Mouse (Mus musculus) kidney, adult 11 months (tissue): ENCODE measurements around the gene Thap2.
A peak's percentile ranks its signal among the peaks of the same experiment; 100 is the strongest.

ENCODE experiments used
- DNase-seq: peaks from one replicate; pipeline ENCODE4 v3.0.0; 2022

Gene Thap2

GRCm38 (mm10) chr10:115350810-115351397 is 33.3 kb downstream of the Thap2 start:
- no peak for DNase-seq

DNA sequence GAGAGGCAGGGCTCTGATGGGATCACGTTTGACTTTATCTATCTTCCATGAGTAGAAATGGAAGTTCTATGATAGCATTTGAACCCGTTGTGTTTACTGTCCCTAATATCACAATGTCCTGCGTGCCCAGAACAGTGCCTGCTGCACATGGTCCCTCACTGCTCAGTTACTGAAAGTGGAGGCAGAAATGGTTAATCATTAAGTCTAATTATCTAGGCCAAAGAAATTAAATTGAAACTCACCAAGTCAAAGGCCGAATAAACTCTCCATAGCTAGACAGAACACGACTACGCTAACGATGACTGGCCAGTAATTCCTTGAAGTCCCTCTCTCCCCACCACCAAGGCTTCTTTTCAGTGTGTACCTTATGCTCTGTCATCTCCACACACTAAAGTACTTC is 34.7 kb downstream of the Thap2 start:
- peak; percentile 49 for DNase-seq

GRCm38 (mm10) chr10:115349029-115349428 is 35.2 kb downstream of the Thap2 start:
- peak; percentile 38 for DNase-seq

- DNase-seq, result no peak
Measured at GRCm38 (mm10) chr10:115348131-115348530, 36.1 kb downstream of the Thap2 start.

GRCm38 (mm10) chr10:115346444-115346843 is 37.8 kb downstream of the Thap2 start:
- DNase-seq, result no peak

- no peak for DNase-seq
Measured at GRCm38 (mm10) chr10:115342771-115343425, 41.3 kb downstream of the Thap2 start.

DNA sequence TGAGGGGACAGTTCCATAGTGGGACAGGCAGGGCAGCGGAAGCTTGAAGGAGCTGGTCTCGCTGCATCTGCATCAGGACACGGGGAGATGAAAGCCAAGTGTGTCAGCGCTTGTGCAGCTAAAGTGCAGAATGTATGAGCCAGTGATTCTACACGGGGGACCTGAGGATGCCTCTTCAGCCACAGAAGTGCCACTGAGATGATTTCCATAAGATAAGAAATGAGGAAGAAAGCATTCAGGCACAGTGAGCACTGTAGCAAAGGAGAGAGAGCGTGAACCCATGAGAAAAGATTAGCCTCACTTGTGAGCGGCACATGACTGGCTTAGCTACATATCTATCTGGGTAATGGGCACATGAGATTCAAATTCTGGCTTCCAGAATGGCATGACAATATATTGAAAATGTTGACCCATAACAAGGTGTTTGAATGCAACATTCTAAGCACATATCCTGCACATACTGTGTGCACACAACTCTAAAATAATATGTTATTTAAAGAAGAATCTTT is 44.4 kb downstream of the Thap2 start:
- no peak for DNase-seq

DNA sequence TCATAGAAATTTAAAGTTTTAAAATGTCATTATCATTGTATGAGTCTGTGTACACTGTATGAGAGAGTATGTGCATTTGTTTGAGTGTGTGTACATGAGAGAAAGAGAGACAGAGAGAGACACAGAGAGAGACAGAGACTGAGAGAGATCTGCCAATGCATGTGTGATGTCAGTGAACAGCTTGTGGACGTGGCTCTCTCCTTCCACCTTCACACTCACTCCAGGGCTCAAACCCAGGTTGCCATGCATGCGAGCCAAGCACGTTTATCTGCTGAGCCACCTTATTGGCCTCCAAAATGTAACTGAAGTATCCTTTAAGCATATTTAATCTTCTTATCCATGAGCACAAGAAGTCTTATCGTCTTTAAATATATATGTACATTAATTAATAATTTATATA is 47.3 kb downstream of the Thap2 start:
- DNase-seq, result no peak

GRCm38 (mm10) chr10:115333528-115333927 is 50.7 kb downstream of the Thap2 start:
- no peak for DNase-seq

- DNase-seq, result no peak
Measured at GRCm38 (mm10) chr10:115332997-115333396, 51.2 kb downstream of the Thap2 start.

- DNase-seq, result no peak
Measured at GRCm38 (mm10) chr10:115332420-115332952, 51.8 kb downstream of the Thap2 start.

GRCm38 (mm10) chr10:115329010-115329530 is 55.2 kb downstream of the Thap2 start:
- DNase-seq, result no peak

DNA sequence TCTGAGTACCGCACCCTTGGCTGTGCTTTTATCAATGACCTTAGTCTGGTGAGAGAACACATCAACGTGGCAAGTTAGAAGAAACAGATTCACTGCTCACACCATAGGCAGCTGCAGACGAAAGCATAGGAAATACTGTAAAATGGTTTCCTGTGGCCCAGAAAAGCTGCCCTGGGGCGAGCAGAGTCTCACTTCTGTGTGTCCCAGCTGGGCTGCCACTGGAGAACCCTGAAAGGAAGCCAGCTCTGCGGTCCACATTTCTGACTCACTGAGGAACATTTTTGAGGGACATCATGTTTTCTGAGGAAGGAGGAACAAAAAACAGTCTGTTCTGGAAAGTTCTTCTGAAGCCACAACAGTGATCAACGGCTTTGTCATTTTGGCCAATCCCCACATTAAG is 55.7 kb downstream of the Thap2 start:
- DNase-seq, result no peak

DNA sequence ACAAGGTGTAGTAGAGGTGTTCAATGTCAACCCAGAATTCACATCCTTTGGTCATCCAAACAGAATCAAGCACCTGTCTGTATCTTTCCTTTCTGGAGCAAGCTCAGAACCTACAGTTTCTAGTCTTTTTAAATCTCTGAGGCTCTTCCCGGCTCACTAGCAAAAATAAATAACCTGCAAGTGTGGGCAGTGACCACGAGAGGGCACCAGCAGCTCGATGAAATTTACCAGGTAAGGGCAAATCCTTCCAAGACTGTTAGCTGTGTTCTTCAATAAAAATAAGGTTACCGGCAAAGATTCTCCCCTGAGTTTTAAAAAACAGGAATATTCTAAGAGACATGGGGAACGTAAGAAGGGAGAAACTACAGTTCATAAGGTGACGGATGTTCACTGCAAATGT is 60.9 kb downstream of the Thap2 start:
- peak; percentile 61 for DNase-seq

DNA sequence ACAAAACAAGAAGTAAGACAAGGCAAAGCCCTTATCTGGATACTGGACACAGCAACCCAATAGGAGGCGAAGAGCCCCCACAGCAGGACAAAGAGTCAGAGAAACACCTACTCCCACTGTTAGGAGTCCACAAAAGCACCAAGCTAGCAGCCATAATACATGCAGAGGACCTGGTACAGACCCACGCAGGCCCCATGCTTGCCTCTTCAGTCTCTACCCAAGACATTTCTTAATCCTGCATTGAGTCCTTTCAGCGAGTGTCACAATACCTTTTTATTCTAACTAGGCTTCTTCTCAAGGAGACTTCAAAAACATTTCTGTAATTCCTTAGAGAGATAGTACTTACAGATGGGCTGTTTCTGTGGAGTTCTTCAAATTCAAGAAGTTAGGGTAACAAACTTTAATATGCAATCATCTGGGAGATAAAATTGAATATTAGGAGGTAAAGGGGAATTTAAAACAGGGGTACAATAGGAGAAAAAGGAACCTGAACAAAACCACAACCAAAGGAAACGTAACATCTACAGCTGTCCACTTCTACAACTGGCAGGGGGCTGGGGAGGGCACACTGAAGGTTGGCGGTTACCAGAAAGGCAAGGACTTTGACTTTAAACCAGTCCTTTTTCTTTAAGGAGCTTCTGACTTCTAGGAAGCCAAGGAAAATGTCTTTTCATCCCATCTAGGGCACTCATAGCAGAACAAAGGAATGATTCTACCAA is 62.8 kb downstream of the Thap2 start:
- DNase-seq, result no peak
